Comparison of ENCODE assay signal across 12 mouse cellular contexts in genomic region chr9:112188358-112188893, GRCm38 (mm10). TPM values are rescaled to one million over a fixed set of nuclear protein-coding genes. Genes with fewer than 3 reads are reported as not detected.
DNase-seq lines count a peak whose midpoint lies in the region; TF ChIP-seq lines count a peak whose summit lies in the region.
"Had no signal": no experiment of that assay in that cellular context is flagged by ENCODE, and none has a peak within 500 bp of the region (broad histone marks: within the 10 kb centered on the region; RNA-seq: fewer than 3 reads in every experiment).

No protein-coding gene starts in this region.

- no peak overlapping the region for H3K27ac ChIP-seq in heart, adult 2 months
- H3K27ac ChIP-seq: liver, embryonic 15.5 days; midbrain, embryonic 12.5 days had no signal

- H3K79me2 ChIP-seq in heart, adult 2 months (replicated peaks; ENCODE audit: control insufficient read depth, insufficient read depth, low read length) = no peaks in the 10 kb centered on the region

- no peak overlapping the region for H3K9ac ChIP-seq in heart, adult 2 months (ENCODE audit: low read depth, low read length)
- H3K9ac ChIP-seq: liver, embryonic 15.5 days; midbrain, embryonic 12.5 days had no signal

- no peaks in the 10 kb centered on the region for H3K27me3 ChIP-seq in heart, adult 2 months (ENCODE audit: control insufficient read depth, insufficient read depth, low read length)

- intact Hi-C loops in heart, postnatal 25 days (cut with DNase I) = no loop called here
- intact Hi-C loops in heart, adult 2 months (cut with DNase I) = no loop called here

- TF ChIP-seq EP300 in heart, adult 2 months (IDR thresholded peaks at IDR 0.05; ENCODE audit: insufficient read depth, low read depth, low read length) = no peak

- no peaks in the 10 kb centered on the region for H3K4me1 ChIP-seq in heart, adult 2 months (ENCODE audit: control insufficient read depth, insufficient read depth, low read length)
- H3K4me1 ChIP-seq: liver, embryonic 15.5 days had no signal

- H3K36me3 ChIP-seq in heart, adult 2 months (ENCODE audit: control insufficient read depth, insufficient read depth, low read length) = no peaks in the 10 kb centered on the region
- H3K36me3 ChIP-seq: liver, embryonic 15.5 days; midbrain, embryonic 12.5 days had no signal

- TF ChIP-seq POLR2A in heart, adult 2 months (IDR thresholded peaks at IDR 0.05; ENCODE audit: insufficient read depth, low read depth, low read length) = no peak

- peak; percentile 68 for DNase-seq in heart, adult 11 months
- no peak for DNase-seq in heart, postnatal 25 days (ENCODE audit: low spot score)
- DNase-seq in cerebellum, adult 11-12 months = peak; percentile 65
- peak; percentile 42 to 63 for DNase-seq in cerebellum, postnatal 36 days
- peak; percentile 74 for DNase-seq in layer of hippocampus, adult 9-11 months
- no peak for DNase-seq in yolk sac, embryonic 10.5 days (ENCODE audit: low spot score)
- no peak for DNase-seq in heart, adult 2 months
- DNase-seq in lung, postnatal 25 days (ENCODE audit: low spot score) = no peak
- DNase-seq: heart, adult 18-20 months had no signal

- TF ChIP-seq CTCF in heart, adult 2 months (IDR thresholded peaks at IDR 0.05) = no peak

- 86% methylated on average over 12 of the region's 12 CpGs for WGBS in heart, adult 2 months

- H3K4me3 ChIP-seq in heart, adult 2 months = no peak overlapping the region
- H3K4me3 ChIP-seq: erythroblast, embryonic 14.5 days; liver, embryonic 15.5 days; midbrain, embryonic 12.5 days had no signal

RNA-seq across cellular contexts. Expression of gene Arpp21, which starts 47.3 kb away (rescaled TPM):
- 1 to 10 TPM; 1.6 to 2.1 TPM for total RNA-seq in heart, postnatal 25 days (2021)
- total RNA-seq in heart, adult 2 months (2021) = 1 to 10 TPM in 1 of 2 experiments, under 1 TPM in 1; 0.99 to 1.3 TPM
- polyA plus RNA-seq in heart, adult 2 months (2012; rRNA removed) = 1.0 and 1.7 TPM in 2 replicates

Comparison
In these comparisons a context has a peak if more than half of its experiments do, and no peak if none do; other contexts are left out.
1. DNase-seq: peak in heart, adult 11 months (single experiment), cerebellum, adult 11-12 months (single experiment), cerebellum, postnatal 36 days (2 of 2) and layer of hippocampus, adult 9-11 months (single experiment); none in heart, postnatal 25 days (single experiment), yolk sac, embryonic 10.5 days (single experiment), heart, adult 2 months (0 of 2) and lung, postnatal 25 days (single experiment).